In genomic region chr12:12176331-12177263, GRCm38 (mm10) we compare ENCODE assay signal across 8 mouse cellular contexts.
DNase-seq lines count a peak whose midpoint lies in the region; ATAC-seq and TF ChIP-seq lines count a peak whose summit lies in the region.

No protein-coding gene starts in this region.

- 18% methylated on average over 13 of the region's 13 CpGs for WGBS in embryonic facial prominence, embryonic 10.5 days
- 10% methylated on average over 13 of the region's 13 CpGs for WGBS in limb, embryonic 15.5 days
- 19% methylated on average over 13 of the region's 13 CpGs for WGBS in midbrain, postnatal 0 days

- H3K4me2 ChIP-seq in limb, embryonic 15.5 days, result peak overlapping the region; percentile 51
- H3K4me2 ChIP-seq in midbrain, postnatal 0 days (ENCODE audit: low read depth, low read length, poor library complexity, severe bottlenecking), result peak overlapping the region; percentile 32; the same call in 1 of the 2 replicates

- no peak overlapping the region for H3K9ac ChIP-seq in limb, embryonic 15.5 days
- peak overlapping the region; percentile 14; the same call in 1 of the 2 replicates for H3K9ac ChIP-seq in midbrain, postnatal 0 days (replicated peaks; ENCODE audit: low read length, poor library complexity, severe bottlenecking)

- peak; percentile 71 for ATAC-seq in limb, embryonic 15.5 days (ENCODE audit: insufficient number of reproducible peaks, low FRiP score, low TSS enrichment, low read depth)
- peak; percentile 79 for ATAC-seq in midbrain, postnatal 0 days (ENCODE audit: low FRiP score)

- no peaks in the 10 kb centered on the region for H3K27me3 ChIP-seq in embryonic facial prominence, embryonic 10.5 days (replicated peaks; ENCODE audit: low read depth, poor library complexity, severe bottlenecking)
- 0 out of 2 replicates have a peak, but pooled peaks cover 6% of the 10 kb centered on the region for H3K27me3 ChIP-seq in limb, embryonic 15.5 days
- no peaks in the 10 kb centered on the region for H3K27me3 ChIP-seq in midbrain, postnatal 0 days (ENCODE audit: insufficient read depth, low read length)

- H3K9me3 ChIP-seq in embryonic facial prominence, embryonic 10.5 days, result no peaks in the 10 kb centered on the region
- H3K9me3 ChIP-seq in limb, embryonic 15.5 days, result no peaks in the 10 kb centered on the region
- no peaks in the 10 kb centered on the region for H3K9me3 ChIP-seq in midbrain, postnatal 0 days (ENCODE audit: low read length)

- peak overlapping the region; percentile 49 for H3K4me3 ChIP-seq in embryonic facial prominence, embryonic 10.5 days
- peak overlapping the region; percentile 24 for H3K4me3 ChIP-seq in limb, embryonic 15.5 days
- H3K4me3 ChIP-seq in midbrain, postnatal 0 days (ENCODE audit: low read depth, low read length), result no peak overlapping the region

- TF ChIP-seq CTCF in midbrain, postnatal 0 days (IDR thresholded peaks at IDR 0.05), result peak; percentile 99

- peaks cover 14% of the 10 kb centered on the region for H3K4me1 ChIP-seq in embryonic facial prominence, embryonic 10.5 days
- peaks cover 7% of the 10 kb centered on the region for H3K4me1 ChIP-seq in limb, embryonic 15.5 days
- H3K4me1 ChIP-seq in midbrain, postnatal 0 days (ENCODE audit: insufficient read depth, low read length), result peaks cover 4% of the 10 kb centered on the region; the same call in 1 of the 2 replicates

- no peaks in the 10 kb centered on the region for H3K36me3 ChIP-seq in embryonic facial prominence, embryonic 10.5 days (replicated peaks)
- H3K36me3 ChIP-seq in limb, embryonic 15.5 days, result no peaks in the 10 kb centered on the region
- no peaks in the 10 kb centered on the region for H3K36me3 ChIP-seq in midbrain, postnatal 0 days (ENCODE audit: insufficient read depth, low read length)

- peak; percentile 37 to 72 for DNase-seq in urinary bladder, adult 18-20 months (ENCODE audit: low spot score in 2 of 2)
- no peak for DNase-seq in urinary bladder, postnatal 10 days (ENCODE audit: low spot score)
- DNase-seq in embryonic facial prominence, embryonic 10.5 days (ENCODE audit: low spot score), result peak; percentile 80
- DNase-seq in heart, adult 8-10 months (ENCODE audit: low spot score), result peak; percentile 83
- peak; percentile 78 for DNase-seq in kidney, adult 8-10 months
- DNase-seq in midbrain, postnatal 0 days (ENCODE audit: low spot score), result peak; percentile 94
- peak; percentile 32 to 75 for DNase-seq in spleen, postnatal 10 days (ENCODE audit: low spot score in 2 of 2)

- H3K27ac ChIP-seq in embryonic facial prominence, embryonic 10.5 days (replicated peaks), result peak overlapping the region; percentile 71
- H3K27ac ChIP-seq in limb, embryonic 15.5 days, result no peak overlapping the region
- H3K27ac ChIP-seq in midbrain, postnatal 0 days (ENCODE audit: low read depth, low read length), result peak overlapping the region; percentile 28; the same call in 1 of the 2 replicates
